Mouse (Mus musculus) liver, postnatal 0 days (tissue): ENCODE measurements around the gene Begain.

Experiments used
- CTCF ChIP-seq: sonication (generic); IDR thresholded peaks from 2 replicates; pipeline ENCODE4 v1.5.1; 2016; ENCODE audit warnings: antibody characterized with exemption, low read depth
- EP300 ChIP-seq: IDR thresholded peaks from 2 replicates; pipeline ENCODE4 v1.6.1; 2016; ENCODE audit warnings: antibody characterized with exemption, low read depth, mild to moderate bottlenecking

- TF ChIP-seq CTCF (no peak), EP300 (no peak)
Observed at GRCm38 (mm10) chr12:109037026-109037425, 31.0 kb downstream of the Begain start.
